Mouse (Mus musculus): ENCODE measurements around the gene Enpp4. TPM values are rescaled to one million over a fixed set of nuclear protein-coding genes. Genes with fewer than 3 reads are reported as not detected.

The Enpp4 gene
- total RNA-seq, 2 experiments from 2014 or later, result 19.9 to 20.1 TPM

GRCm38 (mm10) chr17:44100486-44100885, 5.1 kb downstream of the Enpp4 start:
- DNase-seq (ENCODE audit: low spot score in 2 of 2), result no peak

DNA sequence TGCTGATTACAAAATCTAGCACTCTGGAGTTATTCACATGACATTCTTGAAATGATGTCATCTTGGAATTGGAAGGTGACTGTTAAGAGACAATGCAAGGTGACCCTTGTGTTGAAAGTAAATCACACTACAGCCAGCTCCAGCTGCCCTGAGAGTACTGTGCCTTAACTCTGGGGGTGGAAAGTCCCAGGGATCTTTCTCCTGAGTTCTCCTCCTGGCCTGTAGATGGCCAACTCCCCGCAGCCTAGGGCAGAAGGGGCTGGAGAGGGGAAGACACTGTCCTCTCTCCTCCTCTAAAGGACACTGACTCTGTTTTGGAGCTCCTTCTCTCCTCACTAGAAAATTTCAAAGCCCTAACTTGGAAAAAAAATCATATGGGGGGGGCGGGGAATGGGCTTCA, 14.1 kb downstream of the Enpp4 start:
- DNase-seq (ENCODE audit: low spot score in 2 of 2), result no peak

DNA sequence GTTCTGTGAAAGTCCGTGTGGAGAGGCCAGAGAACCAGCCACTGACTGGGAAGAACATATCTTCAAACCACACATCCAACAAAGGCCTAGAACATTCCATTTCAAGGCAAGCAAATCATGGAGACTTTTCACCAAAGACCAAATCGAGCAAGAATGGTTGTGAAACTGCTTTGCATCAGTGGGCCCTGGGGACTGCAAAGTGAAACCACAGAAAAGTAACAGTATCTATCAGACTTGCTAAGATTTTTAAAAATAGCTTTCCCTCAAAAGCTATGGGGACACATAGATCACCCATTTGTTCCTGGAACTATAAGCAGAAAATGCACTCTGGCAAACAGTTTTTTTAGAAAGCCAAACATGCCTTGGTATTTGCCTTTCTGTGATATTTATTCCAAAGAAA, 14.7 kb downstream of the Enpp4 start:
- DNase-seq (ENCODE audit: low spot score in 2 of 2), result no peak

DNA sequence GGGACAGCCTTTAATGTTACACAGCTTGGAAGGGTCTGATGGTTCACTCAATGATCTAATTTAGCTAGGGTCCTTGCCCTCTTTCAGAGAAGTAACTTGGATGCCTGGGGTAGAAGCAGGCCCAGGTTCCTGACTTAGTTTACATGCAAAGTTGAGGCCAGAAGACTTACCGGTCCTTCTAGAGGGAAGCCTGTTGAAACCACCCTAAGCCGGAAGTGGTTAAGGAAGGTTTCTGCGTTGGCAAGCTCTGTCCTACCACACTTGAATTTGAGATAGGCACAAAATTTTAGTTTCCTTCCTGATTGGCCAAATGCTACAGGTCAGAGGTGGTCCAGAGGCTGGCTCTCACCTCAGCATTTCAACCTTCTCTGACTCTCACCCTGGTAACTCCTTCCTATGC, 17.4 kb downstream of the Enpp4 start:
- DNase-seq (ENCODE audit: low spot score in 2 of 2), result no peak

DNA sequence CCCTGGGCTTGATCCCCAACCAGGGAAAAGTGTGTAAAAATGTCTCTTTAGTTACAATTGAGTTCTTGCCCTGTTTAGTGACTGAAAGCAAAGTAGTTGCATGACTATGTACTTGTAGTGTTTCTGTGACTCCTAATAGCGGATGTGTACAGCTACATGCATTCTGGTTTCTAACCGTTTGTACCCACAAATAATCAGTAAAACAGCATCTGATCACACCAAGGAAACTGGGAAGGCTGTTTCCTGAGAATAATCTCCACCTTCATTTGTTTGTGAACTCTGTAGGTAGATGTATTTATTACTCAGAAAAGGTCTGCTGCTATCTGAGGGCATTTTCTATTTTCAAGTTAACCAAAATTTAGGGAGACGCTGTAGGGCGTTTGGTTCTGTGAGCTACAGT, 22.5 kb downstream of the Enpp4 start:
- no peak for DNase-seq (ENCODE audit: low spot score in 2 of 2)

DNA sequence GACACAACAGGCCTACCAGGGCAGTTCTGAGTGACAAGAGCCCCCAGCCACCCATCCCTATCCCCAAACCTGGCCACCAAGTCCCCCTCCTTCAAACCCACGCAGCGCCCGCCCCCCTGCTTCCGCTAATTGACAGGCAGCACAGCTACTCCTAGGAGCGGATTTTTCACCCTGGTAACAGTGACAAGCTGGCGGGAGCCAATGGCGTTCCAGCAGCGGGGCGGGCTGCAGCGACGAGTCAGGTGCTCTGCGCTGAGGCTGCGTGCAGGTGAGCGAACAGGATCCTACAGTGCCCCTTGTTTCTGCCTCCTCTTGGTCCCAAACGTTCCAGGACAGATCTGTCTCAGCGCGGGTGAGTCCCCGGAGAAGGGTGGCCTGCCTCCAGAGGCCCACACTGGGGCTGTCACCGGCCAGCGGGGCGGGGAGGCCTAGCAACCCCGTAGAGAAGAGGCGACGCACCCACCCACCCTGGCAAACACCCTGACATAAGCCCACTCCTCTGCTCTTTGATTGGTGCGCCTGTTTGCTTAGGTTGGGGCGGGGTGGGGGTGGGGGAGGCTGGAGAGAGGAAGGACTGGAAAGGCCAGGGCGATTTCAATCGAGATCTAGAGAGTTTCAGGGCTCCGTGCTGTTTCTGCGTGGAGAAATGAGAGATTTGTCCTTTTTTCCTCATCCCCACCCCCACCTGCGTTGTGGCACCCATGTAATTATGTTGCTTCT, 26.8 kb downstream of the Enpp4 start, which contains the start of gene Enpp5:
Gene Enpp5, plus strand, starts transcription at position 183 of the 720 bp plus-strand sequence.
- peak; percentile 90 to 94 for DNase-seq (ENCODE audit: low spot score in 2 of 2)

DNA sequence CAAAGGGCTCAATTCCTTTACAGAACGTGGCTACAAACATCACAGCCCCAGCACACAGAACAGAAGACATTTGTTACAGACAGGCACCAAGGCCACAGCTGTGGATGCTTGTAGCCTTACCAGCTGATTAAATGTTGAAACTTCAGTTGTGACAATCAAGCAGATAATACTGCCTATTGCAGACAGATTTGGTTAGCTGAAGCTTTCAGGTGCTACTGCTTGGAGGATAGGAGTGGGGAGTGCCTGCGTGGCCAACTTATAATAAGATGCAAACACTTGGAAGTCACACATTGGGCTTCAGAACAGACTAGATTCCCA, 27.8 kb downstream of the Enpp4 start:
- no peak for DNase-seq (ENCODE audit: low spot score in 2 of 2)

DNA sequence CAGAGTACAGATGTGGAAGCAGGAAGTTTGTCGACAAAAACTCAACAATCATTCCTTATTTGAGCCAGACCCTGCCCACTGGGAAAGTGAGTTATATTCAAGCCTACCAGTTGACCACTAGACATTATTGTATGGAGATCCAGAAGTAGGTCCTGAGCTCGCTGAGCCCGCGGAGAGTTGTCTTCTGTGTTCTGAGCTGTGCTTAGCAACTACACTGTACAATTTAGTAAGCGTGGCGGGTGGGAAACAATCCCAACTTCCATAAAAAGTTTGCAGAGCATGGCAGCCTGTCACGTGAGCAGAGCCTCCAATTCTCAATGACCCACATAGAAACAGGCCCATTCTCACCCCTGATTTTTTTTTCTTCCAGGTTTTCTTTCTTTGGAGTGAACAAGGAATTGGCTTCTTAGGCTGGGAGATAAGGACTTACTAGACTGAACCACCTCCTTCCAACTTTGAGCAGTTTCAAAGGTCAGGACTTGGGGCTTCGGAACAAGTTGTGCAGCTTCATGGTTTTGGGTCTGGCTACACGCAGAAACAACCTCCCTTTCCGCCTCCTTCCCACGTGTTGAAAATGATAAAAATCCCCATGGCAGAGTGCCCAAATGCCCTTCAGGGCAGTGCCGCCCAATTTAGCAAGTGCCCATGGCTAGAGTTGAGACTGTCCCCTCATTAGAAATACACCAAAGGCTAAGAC, 28.3 kb downstream of the Enpp4 start:
- no peak for DNase-seq (ENCODE audit: low spot score in 2 of 2)

GRCm38 (mm10) chr17:44076051-44076680, 29.4 kb downstream of the Enpp4 start:
- peak in 1 of 2 experiments; percentile 44 for DNase-seq (ENCODE audit: low spot score in 2 of 2)

GRCm38 (mm10) chr17:44075601-44076000, 30.0 kb downstream of the Enpp4 start:
- DNase-seq (ENCODE audit: low spot score in 2 of 2), result no peak

DNA sequence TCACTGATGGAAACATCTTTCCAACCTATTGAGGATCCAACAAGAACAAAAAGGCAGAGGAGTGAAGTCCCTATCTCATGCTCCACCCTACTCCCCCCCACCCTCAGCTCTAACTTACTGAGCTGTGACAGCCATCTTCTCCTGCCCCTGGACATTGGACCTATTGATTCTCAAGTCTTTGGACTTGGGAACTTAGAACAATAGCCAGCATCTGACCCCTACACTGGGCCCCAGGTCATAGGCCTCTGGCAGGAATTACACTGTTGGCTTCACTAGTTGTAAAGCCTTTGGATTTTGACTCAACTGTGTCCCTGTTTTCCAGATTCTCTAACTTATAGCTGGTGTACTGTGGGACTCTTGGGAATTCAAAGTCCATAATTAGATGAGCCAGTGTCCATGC, 33.9 kb downstream of the Enpp4 start:
- no peak for DNase-seq (ENCODE audit: low spot score in 2 of 2)

DNA sequence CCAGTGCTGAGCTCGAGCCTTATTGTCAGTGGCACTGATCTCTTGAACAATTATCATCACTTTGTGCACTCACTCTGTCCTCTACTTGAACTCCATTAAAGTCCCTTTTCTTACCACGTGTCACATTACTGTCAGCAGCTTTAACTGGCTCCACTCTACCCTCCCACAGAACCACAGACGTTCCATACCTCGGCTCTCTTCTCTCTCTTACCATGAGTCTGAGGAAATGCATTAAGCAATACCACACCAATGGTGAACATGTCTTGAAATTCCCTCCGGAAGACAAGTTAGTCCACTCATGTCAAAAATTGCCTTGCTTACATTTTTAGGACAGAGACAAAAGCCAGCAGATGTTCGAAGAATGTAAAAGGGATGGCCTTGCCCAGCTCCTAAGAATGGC, 36.7 kb downstream of the Enpp4 start:
- DNase-seq (ENCODE audit: low spot score in 2 of 2), result no peak

GRCm38 (mm10) chr17:44061289-44061890, 44.2 kb downstream of the Enpp4 start:
- DNase-seq (ENCODE audit: low spot score in 2 of 2), result no peak

GRCm38 (mm10) chr17:44060781-44061180, 44.8 kb downstream of the Enpp4 start:
- no peak for DNase-seq (ENCODE audit: low spot score in 2 of 2)

DNA sequence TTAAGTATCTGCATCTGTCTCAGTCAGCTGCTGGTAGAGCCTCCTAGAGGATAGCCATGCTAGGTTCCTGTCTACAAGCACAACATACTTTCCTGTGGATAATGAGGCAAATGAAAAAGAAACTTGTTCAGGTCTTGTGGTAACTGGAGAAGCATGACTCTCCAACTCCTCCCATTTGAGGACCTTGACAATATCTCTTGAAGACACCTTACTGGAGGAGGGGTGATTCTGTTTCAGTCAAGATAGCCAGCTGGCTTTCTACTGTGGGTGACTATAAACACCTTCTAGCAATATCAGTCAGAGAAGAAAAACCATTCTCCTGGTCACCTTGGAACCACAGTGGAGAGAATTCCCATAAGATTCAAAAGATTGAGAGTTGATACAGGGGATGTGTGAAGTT, 47.5 kb downstream of the Enpp4 start:
- no peak for DNase-seq (ENCODE audit: low spot score in 2 of 2)

DNA sequence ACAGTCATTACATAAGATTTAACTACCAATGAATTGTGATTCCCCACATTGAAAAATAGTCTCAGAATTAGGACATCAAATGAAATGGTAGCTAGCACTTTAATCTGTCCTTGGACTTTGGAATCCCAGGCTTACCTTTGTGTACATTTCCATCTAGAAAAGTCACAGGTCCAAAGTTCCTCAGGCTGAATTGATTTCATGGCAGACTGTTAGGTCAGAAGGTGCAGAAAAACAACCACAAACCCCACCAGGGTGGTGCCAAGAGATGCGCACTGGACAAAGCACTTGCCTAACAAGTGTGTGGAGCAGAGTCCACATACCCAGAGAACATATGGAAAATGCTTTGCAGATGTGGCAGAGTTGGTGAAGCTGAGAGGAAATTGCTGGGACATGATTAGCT, 48.5 kb downstream of the Enpp4 start:
- no peak for DNase-seq (ENCODE audit: low spot score in 2 of 2)

DNA sequence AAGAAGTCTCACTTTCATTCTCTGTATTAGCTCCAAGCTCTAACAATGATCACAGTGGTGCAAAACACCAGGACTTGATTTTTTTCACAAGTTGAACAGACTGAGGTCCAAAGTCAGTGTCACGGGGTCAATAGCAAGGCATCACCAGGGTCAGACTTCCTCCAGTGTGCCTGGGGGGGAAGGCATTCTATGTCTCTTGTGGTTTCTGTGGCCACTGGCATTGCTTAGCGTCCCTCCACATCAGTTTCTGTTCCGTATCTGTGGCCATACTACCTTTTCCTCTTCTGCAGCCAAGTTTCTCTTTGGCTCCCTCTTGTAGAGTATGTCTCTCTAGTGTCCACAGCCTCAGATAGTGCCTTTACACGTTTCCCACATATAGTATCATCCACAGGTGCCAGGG, 52.2 kb downstream of the Enpp4 start:
- no peak for DNase-seq (ENCODE audit: low spot score in 2 of 2)

Other genes starting within 250 kb of the Enpp4 start
- gene Enpp5, start 27.0 kb downstream of the Enpp4 start, total RNA-seq (2021), result 100 to 1,000 TPM; 162 to 167 TPM
- 1 to 10 TPM; 4.2 to 4.3 TPM for gene Clic5, start 82.8 kb upstream of the Enpp4 start, total RNA-seq (2021)